Mouse (Mus musculus) lung, adult 2 months (tissue): ENCODE data around the gene Ak2. TPM values are rescaled to one million over a fixed set of nuclear protein-coding genes. Genes with fewer than 3 reads are reported as not detected.

Source experiments
- DNase-seq: peaks from one replicate; pipeline ENCODE4 v3.0.0; 2022
- H3K4me1 ChIP-seq: fragments of 200-500 bp; 2 replicates; pipeline ENCODE4 v1.6.1; 2011; ENCODE audit warnings: low read length; ENCODE audit not compliant: control insufficient read depth, insufficient read depth
- H3K4me3 ChIP-seq: fragments of 200-500 bp; replicated peaks from 2 replicates; pipeline ENCODE3; 2011; ENCODE audit warnings: low read depth, mild to moderate bottlenecking, control low read depth, low read length; ENCODE audit errors: extremely low read depth
- CTCF ChIP-seq: fragments of 200-500 bp; IDR thresholded peaks from 2 replicates; pipeline ENCODE4 v1.5.1; 2011; ENCODE audit warnings: mild to moderate bottlenecking, low read length, control low read depth; ENCODE audit not compliant: insufficient read depth
- POLR2A ChIP-seq: fragments of 200-500 bp; IDR thresholded peaks from 2 replicates; pipeline ENCODE4 v1.6.1; 2011; ENCODE audit warnings: low read depth, mild to moderate bottlenecking, control low read depth, low read length, borderline replicate concordance; ENCODE audit errors: extremely low read depth
- WGBS: fragments of 180-500 bp; shearing (Covaris S2); methylation state at CpG from one replicate; pipeline ENCODE4 v1.1.7; 2018; 5-methylcytosine and 5-hydroxymethylcytosine counted together
- polyA plus RNA-seq: library from polyadenylated mRNA; depleted of rRNA; stranded (reverse); fragments of >200 nt; gene quantifications from 2 replicates; pipeline ENCODE4 v1.2.3, GENCODE M21; 2012

The Ak2 gene
- polyA plus RNA-seq, 1 experiment, result 24.2 TPM

GRCm38 (mm10) chr4:129021426-129021825 is 29.7 kb downstream of the Ak2 start:
- 51% methylated on average over 3 of the region's 3 CpGs for WGBS
- Histone ChIP-seq H3K4me3 (no peak overlapping the region), H3K4me1 (peaks cover 11% of the 10 kb centered on the region)
- TF ChIP-seq POLR2A, result no peak
- no peak for TF ChIP-seq CTCF
- no peak for DNase-seq

- H3K4me1 ChIP-seq, result peaks cover 11% of the 10 kb centered on the region
- no peak overlapping the region for H3K4me3 ChIP-seq
- WGBS, result 59% methylated on average over 4 of the region's 4 CpGs
- DNase-seq, result no peak
- TF ChIP-seq CTCF (no peak), POLR2A (no peak)
These were observed 30.1 kb downstream of the Ak2 start for GRCm38 (mm10) chr4:129021886-129022285.

- no peak for DNase-seq
- TF ChIP-seq CTCF (no peak), POLR2A (no peak)
- peaks cover 11% of the 10 kb centered on the region for H3K4me1 ChIP-seq
- H3K4me3 ChIP-seq, result no peak overlapping the region
- WGBS, result 47% methylated on average over 6 of the region's 6 CpGs
These were observed 32.1 kb downstream of the Ak2 start for GRCm38 (mm10) chr4:129023884-129024283.

GRCm38 (mm10) chr4:129024775-129025174 is 33.0 kb downstream of the Ak2 start:
- DNase-seq, result peak; percentile 56
- H3K4me3 ChIP-seq, result no peak overlapping the region
- WGBS, result 21% methylated on average over 6 of the region's 6 CpGs
- TF ChIP-seq CTCF, result no peak
- no peak for TF ChIP-seq POLR2A
- peaks cover 11% of the 10 kb centered on the region for H3K4me1 ChIP-seq

- H3K4me3 ChIP-seq, result no peak overlapping the region
- WGBS, result 91% methylated on average over 3 of the region's 3 CpGs
- no peak for DNase-seq
- TF ChIP-seq POLR2A, result no peak
- no peak for TF ChIP-seq CTCF
- H3K4me1 ChIP-seq, result peaks cover 11% of the 10 kb centered on the region
These were observed 33.9 kb downstream of the Ak2 start for GRCm38 (mm10) chr4:129025707-129026106.

GRCm38 (mm10) chr4:129030746-129031145 is 39.0 kb downstream of the Ak2 start:
- Histone ChIP-seq H3K4me3 (no peak overlapping the region), H3K4me1 (peaks cover 17% of the 10 kb centered on the region)
- DNase-seq, result no peak
- no peak for TF ChIP-seq POLR2A
- TF ChIP-seq CTCF, result no peak
- 91% methylated on average over 4 of the region's 4 CpGs for WGBS

- peaks cover 19% of the 10 kb centered on the region for H3K4me1 ChIP-seq
- TF ChIP-seq POLR2A (no peak), CTCF (no peak)
- no peak for DNase-seq
These were observed 39.7 kb downstream of the Ak2 start for GRCm38 (mm10) chr4:129031408-129031965.

GRCm38 (mm10) chr4:129032133-129032962 is 40.6 kb downstream of the Ak2 start:
- Histone ChIP-seq H3K4me3 (no peak overlapping the region), H3K4me1 (peaks cover 19% of the 10 kb centered on the region)
- 52% methylated on average over 11 of the region's 11 CpGs for WGBS
- DNase-seq, result no peak
- TF ChIP-seq CTCF (no peak), POLR2A (no peak)

More at GRCm38 (mm10) chr4:129031408-129031965, 39.7 kb downstream of the Ak2 start:
- H3K4me3 ChIP-seq, result no peak overlapping the region
- 78% methylated on average over 8 of the region's 8 CpGs for WGBS

GRCm38 (mm10) chr4:129032963-129033951 is 41.5 kb downstream of the Ak2 start:
- Histone ChIP-seq H3K4me3 (peak overlapping the region; percentile 26), H3K4me1 (peaks cover 19% of the 10 kb centered on the region)
- peak; percentile 73 for DNase-seq
- WGBS, result 12% methylated on average over 17 of the region's 17 CpGs
- TF ChIP-seq POLR2A (no peak), CTCF (no peak)
